Mouse (Mus musculus): ENCODE measurements around the gene Jagn1. TPM values are rescaled to one million over a fixed set of nuclear protein-coding genes. Genes with fewer than 3 reads are reported as not detected.

Jagn1 gene
- total RNA-seq, 1 experiment: 119 TPM

GRCm38 (mm10) chr6:113419199-113419587 is 23.2 kb upstream of the Jagn1 start, which contains the start of gene Rpusd3:
Gene Rpusd3, minus strand, starts transcription at chr6:113419340.
- in situ Hi-C loops (cut with MboI; ENCODE audit: low sequenced_read_pairs in 2 of 2, unreplicated experiment in 2 of 2): no loop called here
- H3K9me3 ChIP-seq (ENCODE audit: control insufficient read depth, insufficient read depth, low read depth, low read length): no peaks in the 10 kb centered on the region
- TF ChIP-seq CHD2 (IDR thresholded peaks at IDR 0.05; ENCODE audit: low read depth, low read length) (peak; percentile 84), HCFC1 (IDR thresholded peaks at IDR 0.05; ENCODE audit: borderline replicate concordance, insufficient read depth, low read length) (no peak), MAFK (IDR thresholded peaks at IDR 0.05; ENCODE audit: insufficient read depth, low read depth, low read length) (no peak), ZNF384 (IDR thresholded peaks at IDR 0.05; ENCODE audit: low read depth, low read length) (no peak), ZC3H11A (IDR thresholded peaks at IDR 0.05; ENCODE audit: borderline replicate concordance, low read depth, low read length) (no peak)
- DNase-seq (ENCODE audit: low read depth, low spot score): peak; percentile 99
- peaks cover 0 to 2% of the 10 kb centered on the region in 2 experiments; a peak in 1 of 4 replicates for H3K4me1 ChIP-seq (ENCODE audit: control insufficient read depth in 2 of 2, insufficient read depth in 2 of 2, low read length in 2 of 2, poor library complexity in 1 of 2)
- peaks cover 16% of the 10 kb centered on the region for H3K36me3 ChIP-seq (ENCODE audit: control insufficient read depth, insufficient read depth, low read length, poor library complexity, severe bottlenecking)
- peak within 1 kb of the TSS; percentile 84 for H3K9ac ChIP-seq (ENCODE audit: insufficient read depth, low read depth, low read length, poor library complexity, severe bottlenecking)
- peak within 1 kb of the TSS; percentile 81 to 82 for H3K4me3 ChIP-seq (ENCODE audit: insufficient read depth in 1 of 2, low read depth in 1 of 2, low read length in 2 of 2, poor library complexity in 1 of 2, severe bottlenecking in 1 of 2)
- no peak within 1 kb of the TSS for H3K27ac ChIP-seq (ENCODE audit: insufficient read depth, low read depth, low read length, poor library complexity, severe bottlenecking)

- no peak overlapping the region for H3K4me3 ChIP-seq (ENCODE audit: insufficient read depth in 1 of 2, low read depth in 1 of 2, low read length in 2 of 2, poor library complexity in 1 of 2, severe bottlenecking in 1 of 2)
- TF ChIP-seq HCFC1 (IDR thresholded peaks at IDR 0.05; ENCODE audit: borderline replicate concordance, insufficient read depth, low read length): no peak
- no peak for TF ChIP-seq MAFK (IDR thresholded peaks at IDR 0.05; ENCODE audit: insufficient read depth, low read depth, low read length)
- TF ChIP-seq ZNF384 (IDR thresholded peaks at IDR 0.05; ENCODE audit: low read depth, low read length): no peak
- no peak for TF ChIP-seq CHD2 (IDR thresholded peaks at IDR 0.05; ENCODE audit: low read depth, low read length)
- TF ChIP-seq ZC3H11A (IDR thresholded peaks at IDR 0.05; ENCODE audit: borderline replicate concordance, low read depth, low read length): no peak
- H3K9me3 ChIP-seq (ENCODE audit: control insufficient read depth, insufficient read depth, low read depth, low read length): no peaks in the 10 kb centered on the region
- H3K9ac ChIP-seq (ENCODE audit: insufficient read depth, low read depth, low read length, poor library complexity, severe bottlenecking): no peak overlapping the region
- no peak overlapping the region for H3K27ac ChIP-seq (ENCODE audit: insufficient read depth, low read depth, low read length, poor library complexity, severe bottlenecking)
- peaks cover 0 to 4% of the 10 kb centered on the region in 2 experiments; a peak in 1 of 4 replicates for H3K4me1 ChIP-seq (ENCODE audit: control insufficient read depth in 2 of 2, insufficient read depth in 2 of 2, low read length in 2 of 2, poor library complexity in 1 of 2)
- no peak for DNase-seq (ENCODE audit: low read depth, low spot score)
- no peaks in the 10 kb centered on the region for H3K36me3 ChIP-seq (ENCODE audit: control insufficient read depth, insufficient read depth, low read length, poor library complexity, severe bottlenecking)
- in situ Hi-C loops (cut with MboI; ENCODE audit: low sequenced_read_pairs in 2 of 2, unreplicated experiment in 2 of 2): no loop called here
These were observed 19.4 kb upstream of the Jagn1 start for GRCm38 (mm10) chr6:113423000-113423399.

DNA sequence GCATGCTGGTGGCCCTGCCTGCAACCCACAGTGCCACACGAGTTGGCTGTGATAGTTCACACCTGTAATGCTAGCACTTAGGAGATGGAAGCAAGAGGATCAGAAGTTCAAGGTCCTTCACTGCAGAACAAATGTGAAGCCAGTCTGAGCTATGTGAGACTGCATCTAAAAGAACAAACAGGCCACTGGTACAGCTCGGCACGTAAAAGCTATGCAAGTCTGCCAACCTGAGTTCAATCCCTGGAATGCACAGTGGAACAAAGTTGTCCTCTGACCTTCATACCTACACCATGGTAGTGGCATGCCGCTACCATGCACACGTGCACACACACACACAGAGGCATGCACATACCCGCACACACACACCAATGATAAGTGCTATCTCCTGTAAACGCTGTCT is 18.2 kb upstream of the Jagn1 start:
- Histone ChIP-seq H3K27ac (ENCODE audit: insufficient read depth, low read depth, low read length, poor library complexity, severe bottlenecking) (no peak overlapping the region), H3K9me3 (ENCODE audit: control insufficient read depth, insufficient read depth, low read depth, low read length) (no peaks in the 10 kb centered on the region), H3K9ac (ENCODE audit: insufficient read depth, low read depth, low read length, poor library complexity, severe bottlenecking) (no peak overlapping the region), H3K4me1 (ENCODE audit: control insufficient read depth in 2 of 2, insufficient read depth in 2 of 2, low read length in 2 of 2, poor library complexity in 1 of 2) (0 out of 4 replicates have a peak, but pooled peaks cover 0 to 2% of the 10 kb centered on the region in 2 experiments), H3K36me3 (ENCODE audit: control insufficient read depth, insufficient read depth, low read length, poor library complexity, severe bottlenecking) (no peaks in the 10 kb centered on the region), H3K4me3 (ENCODE audit: insufficient read depth in 1 of 2, low read depth in 1 of 2, low read length in 2 of 2, poor library complexity in 1 of 2, severe bottlenecking in 1 of 2) (no peak overlapping the region)
- DNase-seq (ENCODE audit: low read depth, low spot score): no peak
- TF ChIP-seq ZNF384 (IDR thresholded peaks at IDR 0.05; ENCODE audit: low read depth, low read length) (no peak), CHD2 (IDR thresholded peaks at IDR 0.05; ENCODE audit: low read depth, low read length) (no peak), ZC3H11A (IDR thresholded peaks at IDR 0.05; ENCODE audit: borderline replicate concordance, low read depth, low read length) (no peak), HCFC1 (IDR thresholded peaks at IDR 0.05; ENCODE audit: borderline replicate concordance, insufficient read depth, low read length) (no peak), MAFK (IDR thresholded peaks at IDR 0.05; ENCODE audit: insufficient read depth, low read depth, low read length) (no peak)
- in situ Hi-C loops (cut with MboI; ENCODE audit: low sequenced_read_pairs in 2 of 2, unreplicated experiment in 2 of 2): no loop called here

DNA sequence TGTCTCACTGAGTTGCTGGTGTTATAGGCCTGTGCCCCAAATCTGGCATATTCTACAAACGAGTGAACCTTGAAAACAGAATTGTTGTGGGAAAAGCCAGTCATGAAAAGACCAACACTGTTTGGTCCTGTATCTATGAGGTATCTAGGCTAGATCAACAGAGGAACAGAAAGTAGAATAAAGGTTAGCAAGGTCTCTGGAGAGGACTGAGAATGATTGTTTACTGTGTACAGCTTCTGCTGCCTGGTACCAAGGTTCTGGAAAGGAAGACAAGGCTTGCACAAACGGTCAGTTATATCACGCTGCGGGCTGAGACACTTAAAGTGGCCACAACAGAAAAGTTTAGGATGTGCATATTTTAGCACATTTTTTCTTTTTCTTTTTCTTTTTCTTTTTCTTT is 15.7 kb upstream of the Jagn1 start:
- no peak for TF ChIP-seq ZC3H11A (IDR thresholded peaks at IDR 0.05; ENCODE audit: borderline replicate concordance, low read depth, low read length)
- TF ChIP-seq CHD2 (IDR thresholded peaks at IDR 0.05; ENCODE audit: low read depth, low read length): no peak
- no peak for TF ChIP-seq MAFK (IDR thresholded peaks at IDR 0.05; ENCODE audit: insufficient read depth, low read depth, low read length)
- TF ChIP-seq HCFC1 (IDR thresholded peaks at IDR 0.05; ENCODE audit: borderline replicate concordance, insufficient read depth, low read length): no peak
- TF ChIP-seq ZNF384 (IDR thresholded peaks at IDR 0.05; ENCODE audit: low read depth, low read length): no peak
- in situ Hi-C loops (cut with MboI; ENCODE audit: low sequenced_read_pairs in 2 of 2, unreplicated experiment in 2 of 2): no loop called here
- 0 out of 4 replicates have a peak, but pooled peaks cover 0 to 2% of the 10 kb centered on the region in 2 experiments for H3K4me1 ChIP-seq (ENCODE audit: control insufficient read depth in 2 of 2, insufficient read depth in 2 of 2, low read length in 2 of 2, poor library complexity in 1 of 2)
- H3K9me3 ChIP-seq (ENCODE audit: control insufficient read depth, insufficient read depth, low read depth, low read length): no peaks in the 10 kb centered on the region
- no peak overlapping the region for H3K4me3 ChIP-seq (ENCODE audit: insufficient read depth in 1 of 2, low read depth in 1 of 2, low read length in 2 of 2, poor library complexity in 1 of 2, severe bottlenecking in 1 of 2)
- no peak overlapping the region for H3K27ac ChIP-seq (ENCODE audit: insufficient read depth, low read depth, low read length, poor library complexity, severe bottlenecking)
- H3K9ac ChIP-seq (ENCODE audit: insufficient read depth, low read depth, low read length, poor library complexity, severe bottlenecking): no peak overlapping the region
- DNase-seq (ENCODE audit: low read depth, low spot score): no peak
- no peaks in the 10 kb centered on the region for H3K36me3 ChIP-seq (ENCODE audit: control insufficient read depth, insufficient read depth, low read length, poor library complexity, severe bottlenecking)
